Mouse (Mus musculus): ENCODE results near the gene 4430402I18Rik. TPM values are rescaled to one million over a fixed set of nuclear protein-coding genes. Genes with fewer than 3 reads are reported as not detected.

The 4430402I18Rik gene
- polyA plus RNA-seq, 1 experiment from 2014 or later = 1.3 TPM

Other genes starting within 250 kb of the 4430402I18Rik start
- gene Slc1a1, start 132.8 kb downstream of the 4430402I18Rik start, polyA plus RNA-seq (2016; fragmentation: Nextera tagmentation; extraction: Ambion mirVana) = 2.4 and 2.8 TPM in 2 replicates
- 6.1 and 6.4 TPM in 2 replicates for gene Plpp6, start 3.8 kb downstream of the 4430402I18Rik start, polyA plus RNA-seq (2016; fragmentation: Nextera tagmentation; extraction: Ambion mirVana)
- gene Cdc37l1, start 22.6 kb upstream of the 4430402I18Rik start, polyA plus RNA-seq (2016; fragmentation: Nextera tagmentation; extraction: Ambion mirVana) = 56.2 and 64.1 TPM in 2 replicates
- gene Ak3, start 80.2 kb upstream of the 4430402I18Rik start, polyA plus RNA-seq (2016; fragmentation: Nextera tagmentation; extraction: Ambion mirVana) = 68.0 and 68.6 TPM in 2 replicates
- gene Rcl1, start 133.6 kb upstream of the 4430402I18Rik start, polyA plus RNA-seq (2016; fragmentation: Nextera tagmentation; extraction: Ambion mirVana) = 42.1 and 43.8 TPM in 2 replicates

Data from forebrain, embryonic 12.5 days (tissue).